Mouse (Mus musculus) bone marrow, adult 2 months (tissue): ENCODE measurements at regions not wholly inside any gene's neighbourhood (a gene's known extent, or its start where the extent isn't known, plus 50 kb on each side); places are given as distances from the start of the nearest gene placed in this dataset.

Experiments used
- CTCF ChIP-seq: fragments of 200-500 bp; IDR thresholded peaks from 2 replicates; pipeline ENCODE4 v1.5.1; 2011; ENCODE audit warnings: low read length, control low read depth; ENCODE audit not compliant: control insufficient read depth, insufficient read depth
- POLR2A ChIP-seq: fragments of 200-500 bp; IDR thresholded peaks from 2 replicates; pipeline ENCODE4 v1.6.1; 2011; ENCODE audit warnings: low read depth, mild to moderate bottlenecking, control low read depth, low read length, borderline replicate concordance; ENCODE audit not compliant: control insufficient read depth

GRCm38 (mm10) chr11:111732096-111732495 lies 666.1 kb downstream of the Kcnj2 start:
- TF ChIP-seq POLR2A (no peak), CTCF (no peak)
